Mouse (Mus musculus) cerebellum, postnatal 10 days (tissue): ENCODE measurements at regions not wholly inside any gene's neighbourhood (a gene's known extent, or its start where the extent isn't known, plus 50 kb on each side); places are given as distances from the start of the nearest gene placed in this dataset.

ENCODE experiments used
- DNase-seq, 2 experiments: peaks; one replicate each; pipeline ENCODE4 v3.0.0; 2021; ENCODE audit warnings: mixed read lengths in 2 of 2

DNA sequence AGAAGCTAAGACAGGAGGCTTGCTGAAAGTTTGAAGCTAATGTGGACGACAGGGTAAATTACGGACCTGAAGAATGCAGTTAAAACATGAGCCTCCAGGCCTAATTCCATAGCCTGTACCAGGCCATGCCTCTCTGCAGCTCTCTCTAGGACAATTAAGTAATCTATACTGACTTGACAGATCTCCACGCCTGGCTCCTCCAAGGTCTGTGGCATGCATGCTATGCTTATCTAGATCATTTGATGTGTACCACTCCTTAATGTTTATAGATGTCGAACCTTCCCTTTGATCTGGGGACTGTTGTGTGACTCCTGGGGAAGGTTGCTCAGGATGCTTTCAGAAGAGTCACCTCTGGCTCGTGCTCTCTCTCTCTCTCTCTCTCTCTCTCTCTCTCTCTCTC lies 62.2 kb upstream of the Cd55 start:
- no peak for DNase-seq

DNA sequence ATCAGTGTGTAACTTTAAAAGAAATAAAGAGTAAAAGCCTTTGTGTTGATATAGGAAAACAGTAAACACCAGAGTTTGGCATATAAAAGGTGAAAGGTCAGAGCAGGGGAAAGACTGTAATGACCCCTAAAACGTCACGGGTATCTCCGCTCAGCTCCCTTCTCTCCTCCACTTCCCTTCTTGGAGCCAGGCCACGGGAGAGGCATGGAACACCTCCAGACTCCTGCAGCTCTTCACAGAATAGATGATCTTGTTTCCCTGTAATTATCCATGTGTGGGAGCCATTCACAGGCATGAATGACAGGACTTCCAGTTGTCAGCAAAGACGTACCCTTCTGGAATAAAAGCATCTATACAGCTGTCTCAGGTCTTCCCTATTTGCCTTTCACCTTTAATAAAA lies 55.3 kb upstream of the Cd55 start:
- peak; percentile 47 to 69 for DNase-seq

DNA sequence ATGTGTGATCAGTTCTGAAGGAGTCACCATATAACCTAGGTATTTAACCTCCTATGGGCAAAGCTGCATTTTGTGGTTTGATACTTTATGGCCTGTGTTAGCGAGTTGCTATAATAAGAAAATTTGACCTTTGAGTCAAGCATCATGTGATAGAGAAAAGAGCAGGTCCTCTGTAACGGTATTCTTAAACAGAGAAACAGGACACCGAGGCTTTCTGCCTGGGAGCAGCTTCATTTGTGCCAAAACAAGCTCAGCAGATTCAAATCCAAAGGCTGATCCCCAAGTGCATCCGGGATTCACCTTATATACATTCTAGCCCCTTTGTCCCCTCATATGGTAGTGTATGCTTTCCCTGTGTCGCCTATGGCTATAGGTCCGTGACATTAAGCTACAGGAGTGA lies 54.1 kb upstream of the Cd55 start:
- no peak for DNase-seq

DNA sequence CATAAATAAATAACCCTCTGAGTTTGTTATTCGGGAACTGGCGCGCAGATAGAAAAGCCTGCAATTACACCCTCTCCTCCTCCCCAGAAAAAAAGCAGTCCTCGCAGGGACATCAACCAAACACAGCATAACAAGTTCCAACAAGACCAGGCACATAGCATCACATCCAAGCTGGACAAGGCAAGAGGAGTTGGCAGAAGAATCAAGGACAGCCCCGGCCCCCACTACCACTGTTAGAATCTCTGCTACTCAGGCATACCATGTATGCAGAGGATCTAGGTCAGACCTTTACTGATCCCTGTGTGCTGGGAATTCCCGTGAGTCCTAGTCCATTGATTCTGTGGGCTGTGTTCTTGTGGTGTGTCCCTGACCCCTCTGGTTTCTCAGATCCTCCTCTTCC lies 52.8 kb upstream of the Cd55 start:
- no peak for DNase-seq

DNA sequence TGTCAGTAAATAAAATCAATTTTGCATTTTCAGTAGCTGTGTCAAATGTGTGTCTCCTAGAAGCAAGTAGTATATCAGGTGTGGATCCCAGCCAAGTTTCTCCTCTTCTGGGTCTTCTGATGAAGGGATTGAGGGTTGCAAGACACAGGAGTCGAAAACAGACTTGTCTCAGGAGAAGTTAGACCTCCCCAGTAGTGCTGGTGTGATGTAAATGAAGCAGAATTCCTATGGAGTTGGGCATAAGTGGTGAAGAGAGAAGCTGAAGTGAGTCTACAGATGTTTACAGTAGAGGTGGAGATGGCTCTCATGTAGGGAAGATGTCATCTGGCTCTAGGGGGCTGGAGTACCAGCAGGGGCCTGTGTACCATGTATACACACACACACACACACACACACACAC lies 50.9 kb upstream of the Cd55 start:
- no peak for DNase-seq

DNA sequence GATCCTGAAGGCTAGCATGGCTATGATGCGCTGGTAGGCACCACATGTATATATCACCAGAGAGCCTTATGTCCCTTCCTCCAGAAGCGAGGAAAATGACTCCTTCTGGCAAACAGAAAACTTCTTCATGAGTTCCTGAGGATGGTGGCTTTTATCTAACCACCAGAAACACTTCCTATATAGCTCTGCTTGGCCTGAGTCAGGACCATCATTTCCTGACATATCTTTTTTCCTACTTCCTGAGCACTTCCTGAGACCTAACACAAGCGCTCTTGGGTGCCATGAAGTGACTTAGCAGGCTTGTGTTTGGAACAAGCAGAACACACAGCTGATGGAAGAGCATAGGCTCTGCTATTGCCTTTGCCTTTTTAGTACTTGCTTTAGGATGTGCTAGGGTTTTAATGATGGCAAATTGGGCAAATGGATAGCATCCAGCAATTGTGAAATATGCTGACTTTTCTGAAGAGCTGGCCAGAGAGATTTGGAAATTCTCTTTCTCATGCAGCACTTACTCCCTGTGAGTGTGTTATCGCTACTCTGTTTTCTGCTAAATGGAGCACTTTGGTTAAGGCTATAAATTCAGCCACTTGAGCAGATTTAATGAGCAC lies 50.4 kb upstream of the Cd55 start:
- no peak for DNase-seq
